Comparison of ENCODE assay signal across 8 mouse cellular contexts in genomic region chr12:4840741-4841140, GRCm38 (mm10). TPM values are rescaled to one million over a fixed set of nuclear protein-coding genes. Genes with fewer than 3 reads are reported as not detected.
DNase-seq lines count a peak whose midpoint lies in the region; ATAC-seq and TF ChIP-seq lines count a peak whose summit lies in the region.

No protein-coding gene starts in this region.

- peaks cover 3% of the 10 kb centered on the region; the same call in 1 of the 2 replicates for H3K36me3 ChIP-seq in limb, embryonic 15.5 days
- H3K36me3 ChIP-seq in myocyte (ENCODE audit: control insufficient read depth, insufficient read depth), result no peaks in the 10 kb centered on the region

- H3K4me2 ChIP-seq in limb, embryonic 15.5 days, result peak overlapping the region; percentile 93
- H3K4me2 ChIP-seq in myocyte (ENCODE audit: low read depth), result peak overlapping the region; percentile 92

- no peaks in the 10 kb centered on the region for H3K9me3 ChIP-seq in limb, embryonic 15.5 days

- WGBS in limb, embryonic 15.5 days, result 1% methylated on average over 11 of the region's 11 CpGs

- peak overlapping the region; percentile 27 for H3ac ChIP-seq in myocyte (ENCODE audit: control insufficient read depth, insufficient read length)

- TF ChIP-seq CTCF in gastrocnemius, adult 2 months (IDR thresholded peaks at IDR 0.05), result no peak

- peak overlapping the region; percentile 65 for H3K27ac ChIP-seq in gastrocnemius, adult 2 months
- no peak overlapping the region for H3K27ac ChIP-seq in limb, embryonic 15.5 days

- TF ChIP-seq POLR2A in myocyte (IDR thresholded peaks at IDR 0.05; ENCODE audit: insufficient read length, low read depth), result no peak

- peak; percentile 41 for DNase-seq in gastrocnemius, adult 2 months
- no peak for DNase-seq in gastrocnemius, postnatal 10 days
- peak; percentile 37 for DNase-seq in NIH3T3 (ENCODE audit: low read depth)
- no peak for DNase-seq in left cerebral cortex, adult 8-10 months (ENCODE audit: low spot score in 2 of 2)
- DNase-seq in thymus, postnatal 4 days, result no peak

- peak overlapping the region; percentile 95 for H3K4me3 ChIP-seq in gastrocnemius, adult 2 months
- peak overlapping the region; percentile 82 for H3K4me3 ChIP-seq in limb, embryonic 15.5 days
- peak overlapping the region; percentile 54 for H3K4me3 ChIP-seq in myocyte

- H3K9ac ChIP-seq in limb, embryonic 15.5 days, result peak overlapping the region; percentile 68

- H3K27me3 ChIP-seq in limb, embryonic 15.5 days, result no peaks in the 10 kb centered on the region
- no peaks in the 10 kb centered on the region for H3K27me3 ChIP-seq in myocyte (ENCODE audit: control insufficient read depth, insufficient read depth, insufficient read length)

- peaks cover 19% of the 10 kb centered on the region for H3K4me1 ChIP-seq in limb, embryonic 15.5 days

- H3K79me2 ChIP-seq in myocyte (ENCODE audit: control insufficient read depth, insufficient read depth), result peaks cover 12% of the 10 kb centered on the region

- intact Hi-C loops in gastrocnemius, adult 2 months (cut with DNase I), result loop anchor here (1.0 to 5.0 kb wide), 2 partner anchors 23 to 77 kb away; partner anchors contain the start of genes Atad2b and Sf3b6

- ATAC-seq in granulocyte monocyte progenitor cell, adult 5-6 weeks (replicated peaks; ENCODE audit: poor library complexity, severe bottlenecking), result peak; percentile 44
- no peak; the same call in 1 of the 2 replicates for ATAC-seq in limb, embryonic 15.5 days (ENCODE audit: insufficient number of reproducible peaks, low FRiP score, low TSS enrichment, low read depth)

TF ChIP-seq in myocyte, 11 proteins besides CTCF, POLR2A, EP300 and RAD21:
- TF ChIP-seq MYOG (IDR thresholded peaks at IDR 0.05; ENCODE audit: control insufficient read depth in 1 of 3, insufficient read depth in 1 of 3, insufficient read length in 2 of 3, low read depth in 2 of 3), result no peak
- TF ChIP-seq REST (IDR thresholded peaks at IDR 0.05; ENCODE audit: insufficient read depth, insufficient read length), result no peak
- TF ChIP-seq TCF3 (IDR thresholded peaks at IDR 0.05; ENCODE audit: insufficient read length, low read depth), result no peak
- no peak for TF ChIP-seq POLR2AphosphoS2 (IDR thresholded peaks at IDR 0.05; ENCODE audit: insufficient read length, low read depth)
- no peak for TF ChIP-seq MAX (IDR thresholded peaks at IDR 0.05; ENCODE audit: low read depth)
- no peak for TF ChIP-seq SRF (IDR thresholded peaks at IDR 0.05; ENCODE audit: control insufficient read depth, insufficient read length, low read depth)
- TF ChIP-seq TCF12 (IDR thresholded peaks at IDR 0.05; ENCODE audit: insufficient read depth, poor library complexity, severe bottlenecking), result no peak
- no peak for TF ChIP-seq E2F4 (IDR thresholded peaks at IDR 0.05; ENCODE audit: insufficient read depth)
- TF ChIP-seq CEBPB (IDR thresholded peaks at IDR 0.05; ENCODE audit: insufficient read depth, poor library complexity, severe bottlenecking), result no peak
- TF ChIP-seq USF1 (IDR thresholded peaks at IDR 0.05; ENCODE audit: low read depth), result no peak
- TF ChIP-seq MYOD1 (IDR thresholded peaks at IDR 0.05; ENCODE audit: control insufficient read depth in 1 of 3, insufficient read length in 2 of 3, low read depth in 2 of 3), result no peak

RNA-seq across cellular contexts. Expression of gene Fkbp1b, which starts 0.7 kb away (rescaled TPM):
- total RNA-seq in gastrocnemius, adult 2 months (2021), result under 1 TPM; 0.64 to 0.84 TPM
- 1 to 10 TPM; 2.6 to 2.9 TPM for total RNA-seq in gastrocnemius, postnatal 10 days (2021)
- total RNA-seq in granulocyte monocyte progenitor cell, adult 5-6 weeks (2014; fragmentation: Nextera tagmentation), result 13.7 and 28.2 TPM in 2 replicates
- 18.2 and 35.0 TPM in 2 replicates for total RNA-seq in granulocyte monocyte progenitor cell, adult 5-6 weeks (2017)
- 14.0 and 15.2 TPM in 2 replicates for polyA plus RNA-seq in limb, embryonic 15.5 days (2015; fragmentation: Nextera tagmentation; extraction: Ambion mirVana)
- 7.3 TPM for polyA plus RNA-seq in myocyte (2012; fragmentation: generic; extraction: Trizol)
- 10 to 100 TPM; 31.7 to 41.8 (median 39.3) TPM for total RNA-seq in left cerebral cortex, adult 8-10 months (2022)

RNA-seq across cellular contexts. Expression of gene Wdcp, which starts 2.4 kb away (rescaled TPM):
- total RNA-seq in gastrocnemius, adult 2 months (2021), result 1 to 10 TPM; 5.5 to 7.6 TPM
- total RNA-seq in gastrocnemius, postnatal 10 days (2021), result 1 to 10 TPM; 4.8 to 6.0 TPM
- 19.7 and 22.7 TPM in 2 replicates for total RNA-seq in granulocyte monocyte progenitor cell, adult 5-6 weeks (2014; fragmentation: Nextera tagmentation)
- 4.6 and 9.0 TPM in 2 replicates for total RNA-seq in granulocyte monocyte progenitor cell, adult 5-6 weeks (2017)
- 13.2 and 17.6 TPM in 2 replicates for polyA plus RNA-seq in limb, embryonic 15.5 days (2015; fragmentation: Nextera tagmentation; extraction: Ambion mirVana)
- polyA plus RNA-seq in myocyte (2012; fragmentation: generic; extraction: Trizol), result 8.3 TPM
- total RNA-seq in left cerebral cortex, adult 8-10 months (2022), result 10 to 100 TPM; 10.8 to 16.3 (median 13.0) TPM

RNA-seq across cellular contexts. Expression of gene Sf3b6, which starts 23.4 kb away (rescaled TPM):
- total RNA-seq in gastrocnemius, adult 2 months (2021), result 10 to 100 TPM; 24.0 to 37.0 TPM
- total RNA-seq in gastrocnemius, postnatal 10 days (2021), result 10 to 100 TPM; 55.5 to 64.4 TPM
- total RNA-seq in granulocyte monocyte progenitor cell, adult 5-6 weeks (2014; fragmentation: Nextera tagmentation), result 202 and 249 TPM in 2 replicates
- 134 and 198 TPM in 2 replicates for total RNA-seq in granulocyte monocyte progenitor cell, adult 5-6 weeks (2017)
- polyA plus RNA-seq in limb, embryonic 15.5 days (2015; fragmentation: Nextera tagmentation; extraction: Ambion mirVana), result 184 and 205 TPM in 2 replicates
- 100.0 TPM for polyA plus RNA-seq in myocyte (2012; fragmentation: generic; extraction: Trizol)
- 10 to 100 TPM; 69.8 to 92.7 (median 81.2) TPM for total RNA-seq in left cerebral cortex, adult 8-10 months (2022)

RNA-seq across cellular contexts. Expression of gene Mfsd2b, which starts 33.4 kb away (rescaled TPM):
- under 1 TPM; 0.33 to 0.46 TPM for total RNA-seq in gastrocnemius, adult 2 months (2021)
- total RNA-seq in gastrocnemius, postnatal 10 days (2021), result 1 to 10 TPM in 1 of 2 experiments, under 1 TPM in 1; 0.78 to 1.3 TPM
- 5.8 and 7.5 TPM in 2 replicates for total RNA-seq in granulocyte monocyte progenitor cell, adult 5-6 weeks (2014; fragmentation: Nextera tagmentation)
- 1.2 and 2.2 TPM in 2 replicates for total RNA-seq in granulocyte monocyte progenitor cell, adult 5-6 weeks (2017)
- 0.94 and 1.1 TPM in 2 replicates for polyA plus RNA-seq in limb, embryonic 15.5 days (2015; fragmentation: Nextera tagmentation; extraction: Ambion mirVana)
- polyA plus RNA-seq in myocyte (2012; fragmentation: generic; extraction: Trizol), result 0.07 TPM
- total RNA-seq in left cerebral cortex, adult 8-10 months (2022), result under 1 TPM; 0.66 to 0.89 (median 0.77) TPM

Comparison
In these comparisons a context has a peak if more than half of its experiments do, and no peak if none do; other contexts are left out.
1. DNase-seq: peak in gastrocnemius, adult 2 months (single experiment) and NIH3T3 (single experiment); none in gastrocnemius, postnatal 10 days (single experiment), left cerebral cortex, adult 8-10 months (0 of 2) and thymus, postnatal 4 days (single experiment).
2. Peak in every context shown above with its lines, with median percentiles within 50 percentile points of each other: H3K4me3 ChIP-seq.